Mouse (Mus musculus) gastrocnemius, postnatal 10 days (tissue): ENCODE data around the gene Tnni1. TPM values are rescaled to one million over a fixed set of nuclear protein-coding genes. Genes with fewer than 3 reads are reported as not detected.

Source experiments
- DNase-seq: peaks from one replicate; pipeline ENCODE4 v3.0.0; 2021; ENCODE audit warnings: mixed read lengths
- long read RNA-seq, 2 experiments: library from polyadenylated mRNA; stranded (forward); transcript quantifications; one replicate each; pipeline ENCODE4 v2.0.0; 2021
- total RNA-seq, 2 experiments: library from RNA; stranded (reverse); gene quantifications; 2 replicates each; pipeline ENCODE4 v1.2.3; 2021

Gene Tnni1
- total RNA-seq, result 100 to 1,000 TPM; 162 to 214 TPM
- long read RNA-seq, experiment 1, partial matches to known transcripts, result 20 of 143 reads
- long read RNA-seq, experiment 1, other reads (novel, unspliced or antisense), result 123 of 143 reads
- long read RNA-seq, experiment 2, partial matches to known transcripts, result 16 of 133 reads
- long read RNA-seq, experiment 2, other reads (novel, unspliced or antisense), result 117 of 133 reads

DNA sequence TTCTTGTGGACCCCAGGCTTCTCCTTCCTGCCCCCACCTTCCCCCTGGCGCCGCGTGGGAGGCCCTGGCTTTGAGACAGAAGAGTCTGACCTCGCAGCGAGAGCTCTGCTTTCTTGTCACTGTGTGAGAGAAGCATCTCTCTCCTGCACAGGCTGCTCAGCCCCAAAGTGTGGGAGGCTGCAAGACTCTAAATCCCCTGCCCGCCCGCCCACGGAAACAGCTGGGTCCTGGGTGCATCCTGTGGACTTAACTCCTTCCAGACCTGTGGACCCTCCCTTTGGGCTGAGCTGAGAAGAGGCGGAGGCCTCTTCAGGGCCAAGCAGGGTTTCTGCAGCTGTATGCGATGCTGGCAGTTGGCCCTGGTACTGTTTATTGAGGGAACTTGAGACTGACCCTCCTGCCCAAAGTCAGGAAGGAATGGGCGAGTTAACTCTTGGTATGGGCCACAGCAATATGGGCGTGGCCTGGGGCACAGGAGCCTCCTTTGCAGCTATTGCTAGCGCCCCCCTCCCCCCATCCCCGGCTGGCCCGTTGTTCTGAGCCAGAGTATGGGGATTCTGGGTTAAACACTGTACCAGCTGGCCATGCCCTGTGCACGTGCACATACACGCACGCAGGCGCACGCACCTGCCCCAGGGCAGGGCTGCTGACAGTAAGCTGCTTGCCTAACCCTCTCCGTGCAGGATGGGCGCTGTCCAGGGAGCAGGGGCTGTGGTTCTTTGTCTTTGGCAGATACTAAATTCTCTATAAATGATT, at the start of gene Tnni1:
Gene Tnni1, plus strand, starts transcription at position 655 of the 756 bp plus-strand sequence.
- DNase-seq, result peak; percentile 65

- no peak for DNase-seq
These were observed 49.4 kb upstream of the Tnni1 start for GRCm38 (mm10) chr1:135729821-135730220.

- no peak for DNase-seq
These were observed 48.9 kb upstream of the Tnni1 start for GRCm38 (mm10) chr1:135730296-135730695.

- DNase-seq, result no peak
These were observed 47.8 kb upstream of the Tnni1 start for GRCm38 (mm10) chr1:135731393-135731792.

GRCm38 (mm10) chr1:135731897-135732684, 47.1 kb upstream of the Tnni1 start:
- DNase-seq, result no peak

GRCm38 (mm10) chr1:135734225-135734937, 44.9 kb upstream of the Tnni1 start:
- no peak for DNase-seq

- no peak for DNase-seq
These were observed 43.8 kb upstream of the Tnni1 start for GRCm38 (mm10) chr1:135735460-135735859.

GRCm38 (mm10) chr1:135744987-135745386, 34.2 kb upstream of the Tnni1 start:
- DNase-seq, result no peak

- DNase-seq, result no peak
These were observed 33.0 kb upstream of the Tnni1 start for GRCm38 (mm10) chr1:135746248-135746647.

GRCm38 (mm10) chr1:135752737-135753348, 26.4 kb upstream of the Tnni1 start:
- peak; percentile 93 for DNase-seq

DNA sequence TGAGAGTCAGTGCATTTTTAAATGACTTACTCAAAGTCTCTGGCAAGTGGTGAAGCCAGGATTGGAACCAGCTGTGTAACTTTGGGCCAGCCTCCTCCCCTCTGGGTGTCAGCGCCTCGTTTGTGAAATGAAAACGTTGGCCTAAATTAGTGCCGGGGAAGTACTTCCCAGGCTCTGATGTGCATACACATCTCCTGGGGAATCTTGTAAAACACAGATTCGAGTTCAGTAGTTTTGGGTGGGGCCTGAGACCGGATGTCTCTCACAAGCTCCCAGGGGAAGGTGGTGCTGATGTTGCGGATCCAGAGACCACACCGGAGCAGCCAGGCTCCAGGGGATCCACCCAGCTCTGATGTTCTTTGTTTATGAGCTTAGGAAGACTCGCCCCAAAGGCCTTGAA, 23.9 kb upstream of the Tnni1 start:
- no peak for DNase-seq

GRCm38 (mm10) chr1:135755913-135756312, 23.3 kb upstream of the Tnni1 start:
- DNase-seq, result no peak

- no peak for DNase-seq
These were observed 21.9 kb upstream of the Tnni1 start for GRCm38 (mm10) chr1:135757287-135757686.

DNA sequence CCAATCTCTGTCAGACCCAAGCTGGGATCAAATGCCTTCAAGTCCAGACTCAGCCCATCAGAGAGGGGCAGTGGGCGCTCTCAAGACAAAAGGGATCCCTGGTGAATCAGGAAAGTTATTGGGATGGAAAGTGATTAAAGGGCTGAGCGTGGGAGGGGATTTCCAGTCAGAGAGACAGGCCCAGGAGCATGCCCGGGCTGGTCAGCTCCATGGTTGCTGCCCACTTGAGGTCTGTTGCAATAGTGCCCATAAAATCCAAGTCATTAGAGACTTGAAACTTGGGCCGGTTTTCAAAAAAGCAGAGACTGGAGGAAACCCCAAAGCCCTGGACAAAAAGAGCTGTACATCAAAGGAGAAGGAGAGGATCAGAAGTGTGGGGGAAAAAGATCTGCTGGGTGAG, 19.5 kb upstream of the Tnni1 start:
- no peak for DNase-seq

GRCm38 (mm10) chr1:135760216-135760615, 19.0 kb upstream of the Tnni1 start:
- DNase-seq, result no peak

DNA sequence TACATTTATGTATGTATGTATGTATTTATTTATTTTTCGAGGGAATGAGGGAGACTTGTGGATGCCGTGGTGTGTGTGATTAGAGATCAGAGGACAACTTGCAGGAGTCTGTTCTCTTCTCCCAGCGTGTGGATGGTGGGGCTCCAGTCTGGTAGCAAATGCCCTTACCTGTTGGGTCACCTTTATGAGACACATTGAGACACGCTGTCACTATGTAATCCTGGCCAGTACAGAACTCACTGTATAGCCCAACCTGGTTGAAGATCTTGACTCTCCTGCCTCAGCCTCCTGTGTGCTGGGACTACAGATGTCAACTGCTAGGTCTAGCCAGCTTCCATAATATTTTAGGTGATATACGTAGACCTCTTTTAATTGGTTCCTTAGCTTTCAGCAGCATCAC, 17.5 kb upstream of the Tnni1 start:
- no peak for DNase-seq

DNA sequence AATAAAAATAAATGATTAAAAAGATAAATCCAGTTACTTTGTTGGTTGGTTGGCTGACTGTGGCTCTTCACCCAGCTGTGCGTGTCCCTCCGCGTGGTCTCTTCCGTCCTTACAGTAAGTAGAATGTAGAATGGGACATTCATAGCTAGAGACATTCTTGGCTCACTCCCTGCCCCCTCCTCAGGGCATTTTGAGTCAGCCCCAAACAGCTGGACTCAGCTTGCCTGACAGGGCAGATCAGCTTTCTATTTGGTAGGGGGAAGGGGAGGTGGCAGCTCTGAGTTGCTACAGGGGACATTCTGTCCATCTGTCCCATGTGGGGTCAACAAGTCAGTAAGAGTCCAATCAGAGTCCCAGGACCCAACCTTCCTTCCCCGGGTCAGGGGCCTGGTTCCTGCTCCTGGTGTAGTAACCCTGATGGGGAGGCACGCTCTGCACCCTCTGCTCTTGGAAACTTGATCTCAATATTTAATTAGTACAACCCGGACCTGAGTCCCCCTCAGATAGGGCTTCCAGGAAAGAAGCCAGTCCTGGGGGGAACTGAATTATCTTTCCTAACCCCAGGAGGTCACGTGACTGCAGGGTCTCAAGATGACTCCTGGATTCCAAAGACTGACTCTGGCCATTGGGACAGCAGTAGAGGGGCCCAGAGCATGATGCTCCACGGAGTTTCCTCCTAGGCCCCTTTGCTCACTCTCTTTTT, 15.6 kb upstream of the Tnni1 start:
- DNase-seq, result no peak

GRCm38 (mm10) chr1:135764206-135764528, 15.1 kb upstream of the Tnni1 start:
- DNase-seq, result no peak

GRCm38 (mm10) chr1:135765645-135766591, 13.3 kb upstream of the Tnni1 start, which contains the start of gene Phlda3:
TSS of gene Phlda3 (plus strand) at chr1:135766119.
- peak; percentile 84 for DNase-seq

DNA sequence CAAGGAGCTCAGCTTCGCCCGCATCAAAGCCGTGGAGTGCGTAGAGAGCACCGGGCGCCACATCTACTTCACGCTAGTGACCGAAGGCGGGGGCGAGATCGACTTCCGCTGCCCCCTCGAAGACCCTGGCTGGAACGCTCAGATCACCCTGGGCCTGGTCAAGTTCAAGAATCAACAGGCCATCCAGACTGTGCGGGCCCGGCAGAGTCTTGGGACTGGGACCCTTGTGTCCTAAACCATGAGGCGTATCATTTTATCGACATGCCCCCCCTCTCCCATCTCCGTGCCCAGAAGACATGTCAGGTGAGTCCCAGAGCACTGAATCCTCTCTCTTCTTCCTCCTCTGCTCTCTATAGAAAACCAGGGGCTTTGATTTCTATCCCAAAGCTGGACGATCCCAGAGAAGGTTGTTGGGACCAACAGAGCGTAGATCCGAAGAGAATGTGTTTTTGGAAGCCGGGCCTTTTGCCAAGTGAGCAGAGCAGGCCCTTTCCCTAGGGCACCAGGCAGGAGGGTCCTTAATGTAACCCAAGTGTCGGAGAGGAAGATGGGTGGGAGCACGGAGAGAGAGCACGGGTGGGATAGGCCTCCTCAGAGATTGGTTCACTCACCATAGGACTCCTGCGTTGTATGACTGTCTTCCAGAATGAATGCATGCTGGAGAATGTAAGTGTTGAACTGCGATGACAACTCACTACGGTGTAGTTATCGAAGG, 12.5 kb upstream of the Tnni1 start:
- DNase-seq, result no peak
